Mouse (Mus musculus) large intestine, adult 2 months (tissue): ENCODE measurements at regions not wholly inside any gene's neighbourhood (a gene's known extent, or its start where the extent isn't known, plus 50 kb on each side); places are given as distances from the start of the nearest gene placed in this dataset.

Experiments used
- DNase-seq: peaks from one replicate; pipeline ENCODE4 v3.0.0-alpha.2; 2012; ENCODE audit warnings: low read depth, low spot score
- WGBS: fragments of 180-500 bp; shearing (Covaris S2); methylation state at CpG from one replicate; pipeline ENCODE4 v1.1.7; 2018; 5-methylcytosine and 5-hydroxymethylcytosine counted together

DNA sequence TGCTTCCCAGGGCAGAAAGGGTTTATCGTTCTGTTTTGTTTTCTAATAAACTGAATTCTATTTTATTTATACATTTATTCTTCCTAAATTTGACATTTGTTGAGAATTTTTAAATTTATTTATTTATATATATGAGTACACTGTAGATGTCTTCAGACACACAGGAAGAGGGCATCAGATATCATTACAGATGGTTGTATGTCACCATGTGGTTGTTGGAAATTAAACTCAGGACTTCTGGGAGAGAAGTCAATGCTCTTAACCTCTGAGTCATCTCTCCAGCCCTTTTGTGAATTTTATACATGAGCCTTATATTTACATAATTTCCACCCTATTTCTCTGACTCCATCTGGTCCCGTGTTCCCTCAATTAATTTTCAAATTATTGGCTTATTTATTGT, 147.2 kb upstream of the Cblb start:
- no peak for DNase-seq
- WGBS: 82% methylated on average over 2 of the region's 2 CpGs

DNA sequence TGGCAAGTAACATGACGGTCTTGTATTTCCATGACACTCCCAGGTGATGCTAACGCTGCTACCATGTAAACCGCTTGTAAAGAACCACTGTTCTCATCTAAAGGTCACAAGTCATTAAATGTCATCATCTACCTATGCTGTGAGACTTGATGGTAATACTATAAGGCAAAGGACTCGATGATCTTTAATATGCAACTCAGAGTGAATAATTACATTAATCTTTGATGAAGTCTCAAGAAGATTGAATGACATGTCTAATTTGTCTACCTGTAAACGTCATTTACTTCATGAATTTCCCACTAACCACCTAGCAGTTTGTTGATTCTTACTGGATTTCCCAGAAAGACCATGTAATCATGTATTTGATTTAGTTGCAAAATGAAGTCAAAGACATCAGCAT, 143.5 kb upstream of the Cblb start:
- WGBS: 86% methylated on average over 5 of the region's 5 CpGs
- no peak for DNase-seq

GRCm38 (mm10) chr16:51905588-51905987, 125.4 kb upstream of the Cblb start:
- DNase-seq: no peak
- 83% methylated on average over 2 of the region's 2 CpGs for WGBS

DNA sequence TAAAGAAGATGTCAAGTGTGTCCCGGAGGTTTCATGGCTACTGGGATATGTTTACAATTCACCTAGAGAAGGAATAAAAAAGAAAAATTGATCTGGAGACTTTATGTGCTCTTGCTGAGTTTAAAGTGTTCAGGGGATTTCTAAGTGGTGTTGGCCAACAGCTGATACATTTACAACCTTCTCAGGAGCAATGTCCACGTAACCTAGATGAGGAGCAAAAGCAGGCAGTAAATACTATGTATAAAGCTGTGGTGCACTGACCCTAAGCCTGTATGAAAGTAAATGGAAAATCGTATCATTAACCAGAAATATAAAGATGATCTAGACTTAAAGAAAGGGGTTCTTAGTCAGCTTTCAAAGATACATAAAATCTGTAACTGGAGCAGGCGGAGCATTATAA, 124.3 kb upstream of the Cblb start:
- WGBS: 52% methylated on average over 4 of the region's 4 CpGs
- DNase-seq: no peak

DNA sequence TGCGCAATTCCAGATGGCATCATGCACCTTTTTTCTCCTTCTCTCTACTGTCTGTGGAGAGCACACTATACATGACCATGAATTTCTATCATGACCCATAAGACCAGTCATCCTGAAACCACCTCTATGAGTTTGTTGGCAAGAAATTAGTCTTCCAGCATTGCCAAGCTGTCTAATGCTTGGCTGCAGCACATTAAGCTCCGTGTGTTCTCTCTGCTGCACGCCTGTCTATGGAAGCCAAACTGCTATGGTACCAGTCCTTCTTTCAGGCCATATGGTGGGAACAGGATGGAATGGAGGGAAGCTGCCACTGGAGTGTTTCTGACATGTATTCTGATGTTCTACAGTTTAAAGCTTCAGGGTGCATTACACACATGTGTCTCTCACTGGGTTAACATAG, 121.0 kb upstream of the Cblb start:
- DNase-seq: no peak
- WGBS: 92% methylated on average over 3 of the region's 3 CpGs

DNA sequence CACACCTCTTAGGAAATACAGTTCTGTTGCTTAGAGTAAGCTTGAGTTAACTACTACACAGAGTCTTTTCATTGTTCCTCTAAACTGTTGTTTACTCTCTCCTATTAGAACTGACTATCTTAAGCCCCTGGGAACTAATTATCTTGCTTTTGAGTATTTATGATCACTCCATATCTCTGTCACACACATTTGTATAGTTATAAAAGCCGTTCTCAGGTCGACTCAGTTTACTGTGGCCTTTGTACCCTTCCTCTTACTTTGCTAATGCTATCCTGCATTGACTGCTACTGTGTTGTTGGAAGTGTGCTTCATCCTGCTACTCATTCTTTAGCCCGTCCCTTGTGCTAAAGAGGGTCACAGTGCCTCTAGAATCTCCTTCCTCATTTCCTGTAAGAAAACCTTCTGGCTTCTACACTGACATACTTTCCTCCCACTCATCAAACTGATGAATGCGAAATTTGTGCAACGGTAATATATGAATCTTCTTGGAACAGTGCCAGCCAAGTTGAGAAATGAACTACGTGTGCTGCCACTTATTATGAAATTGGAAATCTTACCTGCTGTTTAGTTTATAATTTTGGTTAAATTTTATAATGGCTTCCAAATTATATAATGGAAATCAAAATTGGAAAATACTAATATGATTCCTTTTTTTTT, 119.8 kb upstream of the Cblb start:
- no peak for DNase-seq
- WGBS: 43% methylated on average over 6 of the region's 6 CpGs

- WGBS: 82% methylated on average over 17 of the region's 17 CpGs
- no peak for DNase-seq
Measured at GRCm38 (mm10) chr16:51915034-51915928, 115.7 kb upstream of the Cblb start.

- 84% methylated on average over 13 of the region's 13 CpGs for WGBS
- no peak for DNase-seq
Measured at GRCm38 (mm10) chr16:51915929-51916308, 115.1 kb upstream of the Cblb start.

DNA sequence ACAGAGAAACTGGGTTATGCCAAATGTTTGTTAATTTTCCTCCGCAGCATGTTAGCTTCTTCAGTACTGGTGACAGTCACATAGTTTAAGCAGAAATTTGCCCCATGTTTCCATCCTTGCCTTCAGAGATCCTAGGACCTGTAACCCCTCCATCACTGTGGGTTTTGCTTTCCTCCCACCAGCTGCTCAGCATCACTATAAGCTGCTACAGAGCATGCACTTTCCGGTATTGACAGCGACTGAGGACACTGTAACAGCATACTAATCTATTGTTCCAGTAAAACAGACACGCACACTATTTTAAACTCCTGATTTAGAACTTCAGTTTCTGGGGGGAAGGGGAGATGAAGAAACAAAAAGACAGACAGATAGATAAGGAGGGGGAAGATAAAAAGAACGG, 114.7 kb upstream of the Cblb start:
- DNase-seq: no peak
- 74% methylated on average over 5 of the region's 5 CpGs for WGBS

GRCm38 (mm10) chr16:51916820-51917219, 114.2 kb upstream of the Cblb start:
- DNase-seq: no peak
- WGBS: 69% methylated on average over 3 of the region's 3 CpGs

GRCm38 (mm10) chr16:51917540-51917939, 113.5 kb upstream of the Cblb start:
- DNase-seq: no peak
- 21% methylated on average over 2 of the region's 2 CpGs for WGBS

DNA sequence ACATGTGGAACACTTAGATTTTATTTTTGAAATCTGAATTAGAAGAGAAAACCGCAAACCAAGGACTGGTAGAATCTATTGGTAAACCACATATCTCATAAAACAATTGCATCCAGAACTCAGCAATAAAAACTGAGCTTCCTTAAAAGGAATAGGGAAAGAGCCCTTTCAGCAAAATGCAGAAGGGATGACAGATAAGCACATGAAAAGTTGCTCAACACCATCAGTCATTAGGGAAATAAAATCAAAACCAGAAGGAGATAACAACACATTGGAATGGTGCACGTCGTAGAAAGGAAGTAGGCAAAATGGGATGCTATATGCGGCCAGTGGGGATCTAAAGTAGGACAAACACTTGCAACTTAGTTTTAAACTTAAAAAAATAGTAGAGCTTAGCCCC, 110.0 kb upstream of the Cblb start:
- 74% methylated on average over 4 of the region's 4 CpGs for WGBS
- no peak for DNase-seq

GRCm38 (mm10) chr16:51922589-51922988, 108.4 kb upstream of the Cblb start:
- 75% methylated on average over 3 of the region's 3 CpGs for WGBS
- DNase-seq: no peak

GRCm38 (mm10) chr16:51925639-51926038, 105.4 kb upstream of the Cblb start:
- WGBS: 83% methylated on average over 3 of the region's 3 CpGs
- no peak for DNase-seq

DNA sequence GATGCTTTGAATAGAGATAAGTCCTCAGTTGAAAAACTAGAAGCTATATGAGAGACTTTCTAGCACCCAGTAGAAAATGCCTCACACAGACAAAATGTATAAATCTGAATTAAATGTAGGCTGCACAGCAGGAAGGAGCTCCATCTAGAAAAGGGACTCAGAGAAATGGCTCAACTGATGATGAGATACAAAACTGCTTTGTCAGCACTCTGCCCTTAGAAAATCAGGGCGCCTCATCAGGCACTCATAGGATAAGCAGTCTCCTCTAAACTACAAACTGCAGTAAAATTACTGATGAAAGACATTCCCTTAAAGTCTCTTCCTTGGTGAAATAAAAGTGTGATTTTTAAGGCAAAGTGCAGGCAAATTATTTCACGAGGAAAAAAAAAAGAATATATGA, 97.9 kb upstream of the Cblb start:
- WGBS: 82% methylated on average over 2 of the region's 2 CpGs
- DNase-seq: no peak

DNA sequence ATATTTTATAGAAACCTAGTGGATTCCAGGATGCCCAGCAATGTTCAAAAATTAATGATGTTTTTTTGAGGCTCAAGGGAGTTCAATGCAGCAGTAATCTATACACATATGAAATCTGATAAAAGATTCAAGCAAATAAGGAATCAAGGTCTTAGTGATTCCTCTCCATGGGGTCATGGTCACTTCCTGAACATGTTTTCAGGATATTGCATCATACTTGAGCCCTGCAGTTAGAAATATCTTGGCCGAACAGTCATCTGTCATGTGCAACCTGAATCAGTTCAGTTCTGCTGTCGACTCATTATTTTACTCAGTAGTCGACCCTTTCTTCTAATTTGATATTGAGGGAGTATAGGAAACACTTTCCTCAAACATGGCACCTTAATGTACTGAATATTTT, 97.1 kb upstream of the Cblb start:
- 72% methylated on average over 3 of the region's 3 CpGs for WGBS

GRCm38 (mm10) chr16:51937298-51937697, 93.7 kb upstream of the Cblb start:
- 87% methylated on average over 9 of the region's 9 CpGs for WGBS

More for the DNA sequence above, 97.1 kb upstream of the Cblb start:
- DNase-seq: no peak

GRCm38 (mm10) chr16:51939061-51939460, 92.0 kb upstream of the Cblb start:
- no peak for DNase-seq
- WGBS: 92% methylated on average over 5 of the region's 5 CpGs

More at GRCm38 (mm10) chr16:51937298-51937697, 93.7 kb upstream of the Cblb start:
- no peak for DNase-seq

GRCm38 (mm10) chr16:51940574-51940973, 90.5 kb upstream of the Cblb start:
- DNase-seq: no peak

DNA sequence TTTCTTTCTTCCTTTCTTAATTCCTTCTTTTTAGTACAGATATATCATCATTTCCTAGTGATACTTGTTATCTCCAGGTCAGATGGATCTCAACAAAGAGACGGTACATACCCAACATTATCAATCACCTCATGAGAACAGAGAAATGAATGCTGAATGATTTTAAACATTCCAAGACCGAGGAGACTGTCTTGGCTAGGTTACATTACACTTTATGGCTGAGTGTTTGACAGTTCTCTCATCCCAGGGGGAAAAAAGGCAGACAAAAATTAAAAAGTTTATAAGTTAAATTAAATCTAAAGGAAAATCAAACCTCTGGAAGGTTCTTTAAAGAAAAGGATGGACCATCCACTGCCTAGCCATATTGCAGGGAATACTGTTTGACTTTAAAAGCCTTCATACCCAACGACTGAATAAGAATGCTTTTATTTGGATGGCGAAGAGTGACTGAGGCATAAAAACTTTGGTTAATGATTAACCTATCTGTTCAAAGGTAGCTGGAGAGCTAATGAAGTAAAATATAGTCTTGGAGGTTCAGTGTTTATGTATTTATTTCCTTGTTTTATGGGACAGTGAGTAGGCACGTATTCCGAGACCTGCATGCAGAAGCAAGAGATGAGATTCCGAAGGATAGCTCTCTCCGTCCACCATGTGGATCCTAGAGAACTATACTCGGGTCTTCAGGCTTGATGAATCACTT, 88.4 kb upstream of the Cblb start:
- peak; percentile 19 for DNase-seq
- 39% methylated on average over 9 of the region's 9 CpGs for WGBS
